Mouse (Mus musculus) hindbrain, embryonic 13.5 days (tissue): ENCODE results near the gene Slc28a1. TPM values are rescaled to one million over a fixed set of nuclear protein-coding genes. Genes with fewer than 3 reads are reported as not detected.
A peak's percentile ranks its signal among the peaks of the same experiment; 100 is the strongest.
"Not testable (repeated sequence)": the region's sequence is repeated elsewhere in the genome, so short reads cannot be mapped to it uniquely, and the experiment has no call there.

Experiments used
- ATAC-seq: fragments of 200-750 bp; cut with Nextera tagmentation; 2 replicates; pipeline ENCODE4 v1.8.0; 2017; ENCODE audit warnings: moderate TSS enrichment; ENCODE audit not compliant: low FRiP score
- H3K27ac ChIP-seq: fragments of 300-500 bp; sonication (generic); 2 replicates; pipeline ENCODE4 v1.5.1; 2015; ENCODE audit warnings: inconsistent platforms, mild to moderate bottlenecking, moderate library complexity
- H3K27me3 ChIP-seq: fragments of 300-500 bp; sonication (generic); 2 replicates; pipeline ENCODE4 v1.6.1; 2015; ENCODE audit warnings: mild to moderate bottlenecking, inconsistent platforms
- H3K36me3 ChIP-seq: fragments of 300-500 bp; sonication (generic); 2 replicates; pipeline ENCODE4 v1.6.1; 2015; ENCODE audit warnings: mild to moderate bottlenecking, inconsistent platforms
- H3K4me1 ChIP-seq: fragments of 300-500 bp; sonication (generic); replicated peaks from 2 replicates; pipeline ENCODE4 v1.6.1; 2015; ENCODE audit warnings: inconsistent platforms
- H3K4me2 ChIP-seq: fragments of 300-500 bp; sonication (generic); 2 replicates; pipeline ENCODE4 v1.6.1; 2015; ENCODE audit warnings: inconsistent platforms, mild to moderate bottlenecking, moderate library complexity
- H3K4me3 ChIP-seq: fragments of 300-500 bp; sonication (generic); 2 replicates; pipeline ENCODE4 v1.5.1; 2015; ENCODE audit warnings: mild to moderate bottlenecking, inconsistent platforms
- H3K9ac ChIP-seq: fragments of 300-500 bp; sonication (generic); 2 replicates; pipeline ENCODE4 v1.6.1; 2015; ENCODE audit warnings: mild to moderate bottlenecking, inconsistent platforms
- H3K9me3 ChIP-seq: fragments of 300-500 bp; sonication (generic); 2 replicates; pipeline ENCODE4 v1.6.1; 2016; ENCODE audit warnings: inconsistent platforms
- WGBS: fragments of 180-500 bp; shearing (Covaris S2); methylation state at CpG from one replicate; pipeline ENCODE4 v1.1.7; 2015; 5-methylcytosine and 5-hydroxymethylcytosine counted together
- polyA plus RNA-seq: library from polyadenylated mRNA; unstranded; fragments of >200 nt; fragmentation: Nextera tagmentation; extraction: Ambion mirVana; gene quantifications from 2 replicates; pipeline ENCODE4 v1.2.1, GENCODE M21; 2015

The Slc28a1 gene
- polyA plus RNA-seq, 1 experiment from 2014 or later = not detected

GRCm38 (mm10) chr7:81153327-81153726 lies 38.7 kb downstream of the Slc28a1 start:
- Histone ChIP-seq H3K27ac (no peak overlapping the region), H3K4me2 (no peak overlapping the region), H3K27me3 (no peaks in the 10 kb centered on the region), H3K9me3 (peaks cover 5% of the 10 kb centered on the region; the same call in 1 of the 2 replicates), H3K4me3 (no peak overlapping the region), H3K9ac (no peak overlapping the region), H3K36me3 (no peaks in the 10 kb centered on the region), H3K4me1 (no peaks in the 10 kb centered on the region)
- no peak for ATAC-seq
- 90% methylated on average over 6 of the region's 6 CpGs for WGBS

GRCm38 (mm10) chr7:81154244-81154643 lies 39.6 kb downstream of the Slc28a1 start:
- not testable (repeated sequence) for ATAC-seq, H3K27me3 ChIP-seq, H3K36me3 ChIP-seq, H3K4me3 ChIP-seq, H3K4me2 ChIP-seq, H3K4me1 ChIP-seq, H3K9ac ChIP-seq, H3K9me3 ChIP-seq, H3K27ac ChIP-seq

- Histone ChIP-seq H3K27ac (no peak overlapping the region), H3K4me2 (no peak overlapping the region), H3K27me3 (no peaks in the 10 kb centered on the region), H3K9ac (no peak overlapping the region), H3K4me1 (no peaks in the 10 kb centered on the region), H3K36me3 (no peaks in the 10 kb centered on the region), H3K9me3 (peaks cover 5% of the 10 kb centered on the region; the same call in 1 of the 2 replicates), H3K4me3 (no peak overlapping the region)
- WGBS = 4% methylated on average over 3 of the region's 3 CpGs
- ATAC-seq = peak; percentile 61; the same call in 1 of the 2 replicates
Measured at GRCm38 (mm10) chr7:81154960-81155359, 40.4 kb downstream of the Slc28a1 start.

GRCm38 (mm10) chr7:81158933-81159332 lies 44.3 kb downstream of the Slc28a1 start:
- Histone ChIP-seq H3K9me3 (no peaks in the 10 kb centered on the region), H3K27me3 (no peaks in the 10 kb centered on the region), H3K4me2 (no peak overlapping the region), H3K36me3 (no peaks in the 10 kb centered on the region), H3K4me1 (no peaks in the 10 kb centered on the region), H3K4me3 (no peak overlapping the region), H3K27ac (no peak overlapping the region), H3K9ac (no peak overlapping the region)
- ATAC-seq = no peak
- WGBS = 77% methylated on average over 7 of the region's 7 CpGs

- H3K9ac ChIP-seq = no peak overlapping the region
- H3K9me3 ChIP-seq = no peaks in the 10 kb centered on the region
- H3K4me3 ChIP-seq = no peak overlapping the region
- 0 out of 2 replicates have a peak, but pooled peaks have one; percentile 46 for ATAC-seq
- no peak overlapping the region for H3K27ac ChIP-seq
- no peaks in the 10 kb centered on the region for H3K36me3 ChIP-seq
- H3K27me3 ChIP-seq = no peaks in the 10 kb centered on the region
- H3K4me1 ChIP-seq = no peaks in the 10 kb centered on the region
- no peak overlapping the region for H3K4me2 ChIP-seq
- 78% methylated on average over 9 of the region's 9 CpGs for WGBS
Measured at GRCm38 (mm10) chr7:81161666-81162065, 47.1 kb downstream of the Slc28a1 start.

- Histone ChIP-seq H3K36me3 (no peaks in the 10 kb centered on the region), H3K9ac (no peak overlapping the region), H3K4me1 (no peaks in the 10 kb centered on the region), H3K27me3 (no peaks in the 10 kb centered on the region), H3K4me3 (no peak overlapping the region), H3K27ac (no peak overlapping the region), H3K4me2 (no peak overlapping the region), H3K9me3 (no peaks in the 10 kb centered on the region)
- WGBS = 33% methylated on average over 4 of the region's 4 CpGs
- no peak for ATAC-seq
Measured at GRCm38 (mm10) chr7:81162345-81162744, 47.7 kb downstream of the Slc28a1 start.

- H3K27me3 ChIP-seq = no peaks in the 10 kb centered on the region
- no peaks in the 10 kb centered on the region for H3K4me1 ChIP-seq
- no peak for ATAC-seq
- no peak overlapping the region for H3K27ac ChIP-seq
- no peaks in the 10 kb centered on the region for H3K9me3 ChIP-seq
- H3K4me2 ChIP-seq = no peak overlapping the region
- no peaks in the 10 kb centered on the region for H3K36me3 ChIP-seq
- no peak overlapping the region for H3K4me3 ChIP-seq
- WGBS = 68% methylated on average over 7 of the region's 7 CpGs
- H3K9ac ChIP-seq = no peak overlapping the region
Measured at GRCm38 (mm10) chr7:81164411-81164810, 49.8 kb downstream of the Slc28a1 start.

GRCm38 (mm10) chr7:81167124-81167523 lies 52.5 kb downstream of the Slc28a1 start:
- H3K4me1 ChIP-seq = no peaks in the 10 kb centered on the region
- peak; percentile 61; the same call in 1 of the 2 replicates for ATAC-seq
- 50% methylated on average over 3 of the region's 3 CpGs for WGBS

GRCm38 (mm10) chr7:81169351-81169750 lies 54.8 kb downstream of the Slc28a1 start:
- Histone ChIP-seq H3K4me2 (no peak overlapping the region), H3K4me3 (no peak overlapping the region), H3K36me3 (no peaks in the 10 kb centered on the region), H3K27me3 (no peaks in the 10 kb centered on the region), H3K4me1 (no peaks in the 10 kb centered on the region), H3K9me3 (peaks cover 6% of the 10 kb centered on the region; the same call in 1 of the 2 replicates), H3K27ac (no peak overlapping the region), H3K9ac (no peak overlapping the region)
- ATAC-seq = no peak
- WGBS = 82% methylated on average over 7 of the region's 7 CpGs

More at GRCm38 (mm10) chr7:81167124-81167523, 52.5 kb downstream of the Slc28a1 start:
- Histone ChIP-seq H3K36me3 (no peaks in the 10 kb centered on the region), H3K9ac (no peak overlapping the region), H3K4me3 (no peak overlapping the region), H3K27me3 (no peaks in the 10 kb centered on the region), H3K27ac (no peak overlapping the region), H3K4me2 (no peak overlapping the region), H3K9me3 (no peaks in the 10 kb centered on the region)

GRCm38 (mm10) chr7:81173931-81174330 lies 59.3 kb downstream of the Slc28a1 start:
- no peaks in the 10 kb centered on the region for H3K27me3 ChIP-seq
- no peaks in the 10 kb centered on the region for H3K36me3 ChIP-seq
- no peaks in the 10 kb centered on the region for H3K4me1 ChIP-seq
- peaks cover 6% of the 10 kb centered on the region; the same call in 1 of the 2 replicates for H3K9me3 ChIP-seq
- 94% methylated on average over 2 of the region's 2 CpGs for WGBS
- no peak overlapping the region for H3K4me2 ChIP-seq
- ATAC-seq = no peak
- H3K4me3 ChIP-seq = no peak overlapping the region
- H3K9ac ChIP-seq = no peak overlapping the region
- no peak overlapping the region for H3K27ac ChIP-seq

- H3K4me2 ChIP-seq = no peak overlapping the region
Measured at GRCm38 (mm10) chr7:81174654-81175053, 60.1 kb downstream of the Slc28a1 start.

GRCm38 (mm10) chr7:81176187-81176769 lies 61.7 kb downstream of the Slc28a1 start:
- H3K4me1 ChIP-seq = no peaks in the 10 kb centered on the region
- no peaks in the 10 kb centered on the region for H3K36me3 ChIP-seq
- H3K27me3 ChIP-seq = no peaks in the 10 kb centered on the region
- no peak overlapping the region for H3K9ac ChIP-seq
- ATAC-seq = no peak
- H3K9me3 ChIP-seq = peaks cover 6% of the 10 kb centered on the region; the same call in 1 of the 2 replicates
- WGBS = 42% methylated on average over 5 of the region's 5 CpGs
- H3K4me3 ChIP-seq = no peak overlapping the region
- no peak overlapping the region for H3K27ac ChIP-seq
- no peak overlapping the region for H3K4me2 ChIP-seq

More at GRCm38 (mm10) chr7:81174654-81175053, 60.1 kb downstream of the Slc28a1 start:
- H3K36me3 ChIP-seq = no peaks in the 10 kb centered on the region
- WGBS = 93% methylated on average over 5 of the region's 5 CpGs
- no peak for ATAC-seq
- no peak overlapping the region for H3K4me3 ChIP-seq
- H3K9me3 ChIP-seq = peaks cover 6% of the 10 kb centered on the region; the same call in 1 of the 2 replicates
- no peak overlapping the region for H3K27ac ChIP-seq
- H3K4me1 ChIP-seq = no peaks in the 10 kb centered on the region
- H3K9ac ChIP-seq = no peak overlapping the region
- H3K27me3 ChIP-seq = no peaks in the 10 kb centered on the region

- no peaks in the 10 kb centered on the region for H3K9me3 ChIP-seq
- no peak overlapping the region for H3K9ac ChIP-seq
- H3K4me2 ChIP-seq = no peak overlapping the region
- ATAC-seq = no peak
- H3K4me1 ChIP-seq = no peaks in the 10 kb centered on the region
- WGBS = 75% methylated on average over 5 of the region's 5 CpGs
- no peak overlapping the region for H3K27ac ChIP-seq
- H3K27me3 ChIP-seq = no peaks in the 10 kb centered on the region
- no peak overlapping the region for H3K4me3 ChIP-seq
- no peaks in the 10 kb centered on the region for H3K36me3 ChIP-seq
Measured at GRCm38 (mm10) chr7:81179494-81179893, 64.9 kb downstream of the Slc28a1 start.
